Mouse (Mus musculus) liver, embryonic 13.5 days (tissue): ENCODE measurements at regions not wholly inside any gene's neighbourhood (a gene's known extent, or its start where the extent isn't known, plus 50 kb on each side); places are given as distances from the start of the nearest gene placed in this dataset.

ENCODE experiments used
- ATAC-seq: fragments of 200-750 bp; cut with Nextera tagmentation; 2 replicates; pipeline ENCODE4 v1.8.0; 2017; ENCODE audit warnings: low read depth, mild to moderate bottlenecking, moderate number of reproducible peaks, moderate library complexity
- DNase-seq: peaks from one replicate; pipeline ENCODE4 v3.0.0; 2022
- H3K27ac ChIP-seq: fragments of 300-500 bp; sonication (generic); 2 replicates; pipeline ENCODE4 v1.5.1; 2015; ENCODE audit warnings: moderate library complexity, mild to moderate bottlenecking, inconsistent platforms
- H3K27me3 ChIP-seq: fragments of 300-500 bp; sonication (generic); 2 replicates; pipeline ENCODE4 v1.6.1; 2015; ENCODE audit warnings: mild to moderate bottlenecking, inconsistent platforms
- H3K36me3 ChIP-seq: fragments of 300-500 bp; sonication (generic); 2 replicates; pipeline ENCODE4 v1.6.1; 2015; ENCODE audit warnings: mild to moderate bottlenecking, inconsistent platforms
- H3K4me1 ChIP-seq: fragments of 300-500 bp; sonication (generic); replicated peaks from 2 replicates; pipeline ENCODE4 v1.6.1; 2015; ENCODE audit warnings: inconsistent platforms
- H3K4me2 ChIP-seq: fragments of 300-500 bp; sonication (generic); 2 replicates; pipeline ENCODE4 v1.6.1; 2015; ENCODE audit warnings: inconsistent platforms, mild to moderate bottlenecking, moderate library complexity
- H3K4me3 ChIP-seq: fragments of 300-500 bp; sonication (generic); replicated peaks from 2 replicates; pipeline ENCODE4 v1.5.1; 2015; ENCODE audit warnings: mild to moderate bottlenecking, inconsistent platforms
- H3K9ac ChIP-seq: fragments of 300-500 bp; sonication (generic); 2 replicates; pipeline ENCODE4 v1.6.1; 2015; ENCODE audit warnings: mild to moderate bottlenecking, inconsistent platforms
- H3K9me3 ChIP-seq: fragments of 300-500 bp; sonication (generic); replicated peaks from 2 replicates; pipeline ENCODE4 v1.6.1; 2016; ENCODE audit warnings: inconsistent platforms
- WGBS: fragments of 180-500 bp; shearing (Covaris S2); methylation state at CpG from one replicate; pipeline ENCODE4 v1.1.7; 2015; ENCODE audit not compliant: insufficient replicate concordance; 5-methylcytosine and 5-hydroxymethylcytosine counted together

- Histone ChIP-seq H3K9me3 (no peaks in the 10 kb centered on the region), H3K4me1 (no peaks in the 10 kb centered on the region), H3K27ac (no peak overlapping the region), H3K27me3 (no peaks in the 10 kb centered on the region), H3K36me3 (no peaks in the 10 kb centered on the region), H3K4me3 (no peak overlapping the region), H3K4me2 (no peak overlapping the region), H3K9ac (no peak overlapping the region)
- DNase-seq (no peak), ATAC-seq (no peak)
- WGBS: 63% methylated on average over 3 of the region's 3 CpGs
These were observed 97.2 kb upstream of the 1500015O10Rik start for GRCm38 (mm10) chr1:43633246-43633645.

GRCm38 (mm10) chr1:43635718-43636117 lies 94.7 kb upstream of the 1500015O10Rik start:
- Histone ChIP-seq H3K9me3 (no peaks in the 10 kb centered on the region), H3K27ac (no peak overlapping the region), H3K4me1 (no peaks in the 10 kb centered on the region), H3K36me3 (no peaks in the 10 kb centered on the region), H3K9ac (no peak overlapping the region), H3K27me3 (no peaks in the 10 kb centered on the region), H3K4me3 (no peak overlapping the region), H3K4me2 (no peak overlapping the region)
- DNase-seq (peak; percentile 10), ATAC-seq (no peak)
- whole genome bisulfite sequencing: 56% methylated on average over 3 of the region's 3 CpGs

- no peaks in the 10 kb centered on the region for H3K36me3 ChIP-seq
- ATAC-seq (no peak), DNase-seq (no peak)
- no peak overlapping the region for H3K4me3 ChIP-seq
- H3K4me1 ChIP-seq: no peaks in the 10 kb centered on the region
- 84% methylated on average over 2 of the region's 2 CpGs for WGBS
- H3K4me2 ChIP-seq: no peak overlapping the region
- no peak overlapping the region for H3K27ac ChIP-seq
- H3K27me3 ChIP-seq: no peaks in the 10 kb centered on the region
- H3K9ac ChIP-seq: no peak overlapping the region
- no peaks in the 10 kb centered on the region for H3K9me3 ChIP-seq
These were observed 92.4 kb upstream of the 1500015O10Rik start for GRCm38 (mm10) chr1:43637956-43638355.

- ATAC-seq: no peak
These were observed 58.4 kb upstream of the 1500015O10Rik start for GRCm38 (mm10) chr1:43672031-43672430.

More at GRCm38 (mm10) chr1:43672031-43672430, 58.4 kb upstream of the 1500015O10Rik start:
- Histone ChIP-seq H3K4me1 (no peaks in the 10 kb centered on the region), H3K27ac (no peak overlapping the region), H3K4me2 (no peak overlapping the region), H3K9me3 (no peaks in the 10 kb centered on the region), H3K4me3 (no peak overlapping the region), H3K27me3 (no peaks in the 10 kb centered on the region), H3K9ac (no peak overlapping the region), H3K36me3 (no peaks in the 10 kb centered on the region)
- 29% methylated on average over 2 of the region's 2 CpGs for WGBS
- no peak for DNase-seq
